Mouse (Mus musculus): ENCODE data around the gene Zfp787.

DNA sequence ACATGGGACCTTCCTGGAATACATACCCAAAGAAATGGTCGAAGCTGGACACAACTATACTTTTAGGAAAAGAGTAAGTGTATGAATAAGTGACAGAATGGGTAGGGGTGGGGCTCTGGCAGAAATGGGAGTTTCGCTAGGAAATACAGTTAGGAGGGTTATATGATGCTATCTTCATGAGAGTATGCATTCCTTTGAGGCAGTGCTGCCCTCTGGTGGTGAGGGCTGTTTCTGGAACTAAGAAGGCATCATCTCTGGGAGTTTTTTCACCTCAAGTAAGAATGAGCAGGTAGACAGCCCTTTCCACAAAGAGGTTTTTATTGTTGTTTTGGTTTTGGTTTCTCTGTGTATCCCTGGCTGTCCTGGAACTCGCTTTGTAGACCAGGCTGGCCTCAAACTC is 35.6 kb upstream of the Zfp787 start:
- TF ChIP-seq CTCF (IDR thresholded peaks at IDR 0.05) (peak; percentile 92; the same call in 1 of the 2 replicates), POLR2A (IDR thresholded peaks at IDR 0.05; ENCODE audit: insufficient read depth, low read depth, low read length) (no peak), EP300 (IDR thresholded peaks at IDR 0.05; ENCODE audit: insufficient read depth, low read depth, low read length) (no peak)
